Mouse (Mus musculus): ENCODE results near the gene Lrwd1.

GRCm38 (mm10) chr5:136140057-136140482 lies 4.2 kb upstream of the Lrwd1 start:
- no peak for TF ChIP-seq EP300 (IDR thresholded peaks at IDR 0.05; ENCODE audit: insufficient read depth, low read depth, low read length)
- no peak for TF ChIP-seq CTCF (IDR thresholded peaks at IDR 0.05; ENCODE audit: low read depth, low read length)
